Comparison of ENCODE assay signal across 7 mouse cellular contexts in the genomic region with DNA sequence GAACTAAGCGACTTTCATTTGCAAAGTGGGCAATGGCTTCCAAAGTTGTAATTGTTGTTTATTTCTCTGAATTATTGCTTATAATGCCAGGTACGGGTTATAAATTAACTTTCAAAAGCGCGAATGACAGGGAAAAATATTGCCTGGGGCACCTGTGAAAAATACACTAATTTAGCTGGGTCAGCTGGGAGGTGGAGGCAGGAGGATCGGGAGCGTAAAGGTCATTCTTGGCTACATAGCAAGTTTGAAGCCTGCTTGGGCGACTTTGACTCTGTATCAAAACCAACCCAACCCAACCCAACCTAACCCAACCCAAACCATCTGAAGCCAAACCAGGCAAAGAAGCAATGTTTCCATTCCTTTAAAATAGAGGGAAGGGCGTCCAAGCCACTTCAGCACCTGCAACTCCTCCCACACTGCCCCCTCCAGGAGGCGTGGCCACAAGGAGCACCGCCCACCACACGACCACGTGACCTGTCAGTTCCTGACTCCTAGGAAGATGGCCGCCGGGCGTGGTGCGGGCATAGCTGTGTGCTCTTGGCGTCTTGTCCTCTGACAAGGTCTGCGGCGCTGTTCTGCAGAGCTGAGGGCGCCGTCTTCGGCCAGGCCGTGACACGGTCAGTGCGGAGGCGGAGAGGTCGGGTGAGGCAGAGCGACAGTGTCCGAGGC. TPM values are rescaled to one million over a fixed set of nuclear protein-coding genes. Genes with fewer than 3 reads are reported as not detected.
DNase-seq lines count a peak whose midpoint lies in the region; ATAC-seq and TF ChIP-seq lines count a peak whose summit lies in the region.

Kidins220 (plus strand) TSS at position 480 of the 669 bp plus-strand sequence.

- peak; percentile 76 for TF ChIP-seq POLR2A in small intestine, adult 2 months (IDR thresholded peaks at IDR 0.05; ENCODE audit: low read depth, low read length)

- H3K4me1 ChIP-seq in intestine, postnatal 0 days (replicated peaks; ENCODE audit: control insufficient read depth, insufficient read depth, low read length) = peaks cover 6% of the 10 kb centered on the region
- H3K4me1 ChIP-seq in midbrain, embryonic 12.5 days = peaks cover 3% of the 10 kb centered on the region; the same call in 1 of the 2 replicates
- peaks cover 5% of the 10 kb centered on the region for H3K4me1 ChIP-seq in small intestine, adult 2 months (ENCODE audit: control insufficient read depth, insufficient read depth, insufficient read length, low read length)

- H3K4me2 ChIP-seq in intestine, postnatal 0 days (replicated peaks; ENCODE audit: low read depth) = peak within 1 kb of the TSS; percentile 72
- peak within 1 kb of the TSS; percentile 56 for H3K4me2 ChIP-seq in midbrain, embryonic 12.5 days (replicated peaks)

- peak within 1 kb of the TSS; percentile 65 for H3K9ac ChIP-seq in intestine, postnatal 0 days (ENCODE audit: low read depth, low read length)
- peak within 1 kb of the TSS; percentile 79 for H3K9ac ChIP-seq in midbrain, embryonic 12.5 days (replicated peaks)

- 9% methylated on average over 29 of the region's 29 CpGs for WGBS in intestine, postnatal 0 days
- WGBS in midbrain, embryonic 12.5 days = 18% methylated on average over 25 of the region's 29 CpGs
- WGBS in small intestine, adult 2 months = 6% methylated on average over 28 of the region's 29 CpGs

- H3K27me3 ChIP-seq in intestine, postnatal 0 days (replicated peaks; ENCODE audit: control insufficient read depth, insufficient read depth, low read length) = no peaks in the 10 kb centered on the region
- H3K27me3 ChIP-seq in midbrain, embryonic 12.5 days = no peaks in the 10 kb centered on the region
- H3K27me3 ChIP-seq in small intestine, adult 2 months (ENCODE audit: control insufficient read depth, insufficient read depth, low read length) = no peaks in the 10 kb centered on the region

- H3K36me3 ChIP-seq in intestine, postnatal 0 days (ENCODE audit: control insufficient read depth, insufficient read depth) = no peaks in the 10 kb centered on the region
- no peaks in the 10 kb centered on the region for H3K36me3 ChIP-seq in midbrain, embryonic 12.5 days
- H3K36me3 ChIP-seq in small intestine, adult 2 months (ENCODE audit: control insufficient read depth, insufficient read depth, low read length) = no peaks in the 10 kb centered on the region

- peak; percentile 87 for ATAC-seq in intestine, postnatal 0 days
- peak; percentile 93 for ATAC-seq in midbrain, embryonic 12.5 days (ENCODE audit: low FRiP score, low read depth)

- intact Hi-C loops in left cerebral cortex, postnatal 4 days (cut with DNase I) = no loop called here

- no peaks in the 10 kb centered on the region for H3K9me3 ChIP-seq in intestine, postnatal 0 days (ENCODE audit: control insufficient read depth)
- H3K9me3 ChIP-seq in midbrain, embryonic 12.5 days = no peaks in the 10 kb centered on the region

- peak; percentile 91 for DNase-seq in adrenal gland, adult 8-10 months
- peak; percentile 96 for DNase-seq in embryo, embryonic 9.5 days (ENCODE audit: extremely low spot score)
- peak; percentile 45 for DNase-seq in gonadal fat pad, adult 2 months (ENCODE audit: low read depth)
- DNase-seq in left cerebral cortex, postnatal 4 days = peak; percentile 98

- peak; percentile 57 for TF ChIP-seq CTCF in intestine, postnatal 0 days (IDR thresholded peaks at IDR 0.05; ENCODE audit: low read depth)
- no peak for TF ChIP-seq CTCF in small intestine, adult 2 months (IDR thresholded peaks at IDR 0.05; ENCODE audit: extremely low read depth, insufficient read length, insufficient replicate concordance, low read depth, low read length)

- H3K4me3 ChIP-seq in intestine, postnatal 0 days (ENCODE audit: low read depth, low read length) = peak within 1 kb of the TSS; percentile 85
- H3K4me3 ChIP-seq in midbrain, embryonic 12.5 days = peak within 1 kb of the TSS; percentile 84
- H3K4me3 ChIP-seq in small intestine, adult 2 months (ENCODE audit: low read depth, low read length) = peak within 1 kb of the TSS; percentile 75

- H3K27ac ChIP-seq in intestine, postnatal 0 days (ENCODE audit: low read depth, low read length) = peak within 1 kb of the TSS; percentile 80
- peak within 1 kb of the TSS; percentile 92 for H3K27ac ChIP-seq in midbrain, embryonic 12.5 days (replicated peaks)
- H3K27ac ChIP-seq in small intestine, adult 2 months (ENCODE audit: insufficient read depth, low read depth, low read length) = peak within 1 kb of the TSS; percentile 75

RNA-seq across cellular contexts. Expression of gene Kidins220, which starts in this region (rescaled TPM):
- 100 to 1,000 TPM; 105 to 132 (median 121) TPM for total RNA-seq in adrenal gland, adult 8-10 months (2022)
- 30.1 and 32.6 TPM in 2 replicates for polyA plus RNA-seq in gonadal fat pad, adult 2 months (2012; rRNA removed)
- polyA plus RNA-seq in intestine, postnatal 0 days (2015; fragmentation: Nextera tagmentation; extraction: Ambion mirVana) = 17.2 and 18.6 TPM in 2 replicates
- total RNA-seq in left cerebral cortex, postnatal 4 days (2021) = 100 to 1,000 TPM; 426 to 438 TPM
- 89.0 and 100 TPM in 2 replicates for polyA plus RNA-seq in midbrain, embryonic 12.5 days (2016; fragmentation: Nextera tagmentation; extraction: Ambion mirVana)
- 13.4 and 28.3 TPM in 2 replicates for polyA plus RNA-seq in small intestine, adult 2 months (2012; rRNA removed)

Comparison
In these comparisons a context has a peak if more than half of its experiments do, and no peak if none do; other contexts are left out.
1. Peak in every context shown above with its lines: DNase-seq, ATAC-seq, H3K4me3 ChIP-seq and H3K27ac ChIP-seq.
2. DNase-seq: peak in every context shown above with its lines; median percentile 98 in left cerebral cortex, postnatal 4 days; 96 in embryo, embryonic 9.5 days; 91 in adrenal gland, adult 8-10 months; 45 in gonadal fat pad, adult 2 months.